Mouse (Mus musculus): ENCODE results near the gene AI464131.

GRCm38 (mm10) chr4:41545985-41546384, 43.1 kb upstream of the AI464131 start:
- TF ChIP-seq POLR2A (IDR thresholded peaks at IDR 0.05; ENCODE audit: borderline replicate concordance, extremely low read depth, low read depth, low read length) = no peak
- no peak for TF ChIP-seq CTCF (IDR thresholded peaks at IDR 0.05; ENCODE audit: insufficient read depth, low read length)
